Mouse (Mus musculus) lung, postnatal 0 days (tissue): ENCODE measurements around the gene Cd52.

ENCODE experiments used
- CTCF ChIP-seq: IDR thresholded peaks from 2 replicates; pipeline ENCODE4 v1.5.1; 2016; ENCODE audit warnings: antibody characterized with exemption, mild to moderate bottlenecking
- EP300 ChIP-seq: IDR thresholded peaks from 2 replicates; pipeline ENCODE4 v1.6.1; 2016; ENCODE audit warnings: antibody characterized with exemption, mild to moderate bottlenecking, control low read depth

- TF ChIP-seq CTCF = no peak
- 0 out of 2 replicates have a peak, but pooled peaks have one; percentile 33 for TF ChIP-seq EP300
These were observed 33.5 kb upstream of the Cd52 start, which contains the start of gene Sh3bgrl3 for GRCm38 (mm10) chr4:134128221-134128982.
